ENCODE assay signal across 8 mouse cellular contexts in genomic region chr6:53854971-53855856, GRCm38 (mm10). TPM values are rescaled to one million over a fixed set of nuclear protein-coding genes. Genes with fewer than 3 reads are reported as not detected.
A peak's percentile ranks its signal among the peaks of the same experiment; 100 is the strongest.
DNase-seq lines count a peak whose midpoint lies in the region; ATAC-seq and TF ChIP-seq lines count a peak whose summit lies in the region.

No protein-coding gene starts in this region.

- peak; percentile 67; the same call in 1 of the 2 replicates for ATAC-seq in embryonic facial prominence, embryonic 14.5 days (ENCODE audit: low read depth)
- peak; percentile 82 for ATAC-seq in limb, embryonic 14.5 days (ENCODE audit: low FRiP score, low read depth)

- no peaks in the 10 kb centered on the region for H3K36me3 ChIP-seq in embryonic facial prominence, embryonic 14.5 days (ENCODE audit: control insufficient read depth, insufficient read depth, low read length)
- no peaks in the 10 kb centered on the region for H3K36me3 ChIP-seq in limb, embryonic 14.5 days (ENCODE audit: control insufficient read depth, insufficient read depth, low read length)
- no peaks in the 10 kb centered on the region for H3K36me3 ChIP-seq in heart, embryonic 10.5 days

- no peak overlapping the region for H3K4me3 ChIP-seq in cerebellum, adult 2 months (replicated peaks; ENCODE audit: insufficient read depth, low read depth, low read length)
- H3K4me3 ChIP-seq in embryonic facial prominence, embryonic 14.5 days (ENCODE audit: low read depth, low read length): no peak overlapping the region
- no peak overlapping the region for H3K4me3 ChIP-seq in limb, embryonic 14.5 days (replicated peaks; ENCODE audit: low read length)
- H3K4me3 ChIP-seq in heart, embryonic 10.5 days: no peak overlapping the region

- H3K9ac ChIP-seq in embryonic facial prominence, embryonic 14.5 days (ENCODE audit: low read depth, low read length): no peak overlapping the region
- no peak overlapping the region for H3K9ac ChIP-seq in limb, embryonic 14.5 days (ENCODE audit: low read depth, low read length, severe bottlenecking)

- no peak for TF ChIP-seq CTCF in cerebellum, adult 2 months (IDR thresholded peaks at IDR 0.05; ENCODE audit: borderline replicate concordance, insufficient read depth, low read depth, low read length)

- peak in 1 of 2 experiments; percentile 15 for DNase-seq in cerebellum, adult 2 months
- DNase-seq in cerebellum, postnatal 36 days: no peak
- peak; percentile 49 for DNase-seq in left cerebral cortex, postnatal 4 days
- DNase-seq in left cerebral cortex, adult 9 months (ENCODE audit: low spot score in 2 of 2): no peak
- peak; percentile 80 for DNase-seq in embryonic facial prominence, embryonic 14.5 days (ENCODE audit: low spot score)
- DNase-seq in limb, embryonic 14.5 days (ENCODE audit: low spot score): peak; percentile 82
- DNase-seq in spleen, postnatal 36 days (ENCODE audit: low spot score in 2 of 2): no peak
- DNase-seq in heart, embryonic 10.5 days (ENCODE audit: low spot score): no peak

- no peak overlapping the region for H3K4me2 ChIP-seq in embryonic facial prominence, embryonic 14.5 days (ENCODE audit: low read depth, low read length)
- no peak overlapping the region for H3K4me2 ChIP-seq in limb, embryonic 14.5 days (replicated peaks; ENCODE audit: low read depth, low read length, severe bottlenecking)

- H3K4me1 ChIP-seq in cerebellum, adult 2 months (ENCODE audit: control insufficient read depth, insufficient read depth, low read length): no peaks in the 10 kb centered on the region; the same call in 1 of the 2 replicates
- H3K4me1 ChIP-seq in embryonic facial prominence, embryonic 14.5 days (ENCODE audit: control insufficient read depth, insufficient read depth, low read length): peaks cover 41% of the 10 kb centered on the region
- H3K4me1 ChIP-seq in limb, embryonic 14.5 days (ENCODE audit: control insufficient read depth, insufficient read depth, low read length): peaks cover 16% of the 10 kb centered on the region
- H3K4me1 ChIP-seq in heart, embryonic 10.5 days: no peaks in the 10 kb centered on the region

- H3K9me3 ChIP-seq in embryonic facial prominence, embryonic 14.5 days (ENCODE audit: control insufficient read depth, low read length): no peaks in the 10 kb centered on the region
- H3K9me3 ChIP-seq in limb, embryonic 14.5 days (ENCODE audit: control insufficient read depth, low read length): no peaks in the 10 kb centered on the region
- H3K9me3 ChIP-seq in heart, embryonic 10.5 days: no peaks in the 10 kb centered on the region

- no peaks in the 10 kb centered on the region for H3K27me3 ChIP-seq in cerebellum, adult 2 months (ENCODE audit: control insufficient read depth, insufficient read depth, low read length)
- H3K27me3 ChIP-seq in embryonic facial prominence, embryonic 14.5 days (replicated peaks; ENCODE audit: control insufficient read depth, insufficient read depth, low read length): no peaks in the 10 kb centered on the region
- no peaks in the 10 kb centered on the region for H3K27me3 ChIP-seq in limb, embryonic 14.5 days (ENCODE audit: control insufficient read depth, insufficient read depth, low read length)
- H3K27me3 ChIP-seq in heart, embryonic 10.5 days (ENCODE audit: insufficient read depth, poor library complexity, severe bottlenecking): no peaks in the 10 kb centered on the region

- intact Hi-C loops in left cerebral cortex, postnatal 4 days (cut with DNase I): no loop called here

- 70% methylated on average over 12 of the region's 12 CpGs for WGBS in cerebellum, adult 2 months
- 64% methylated on average over 12 of the region's 12 CpGs for WGBS in embryonic facial prominence, embryonic 14.5 days
- 68% methylated on average over 12 of the region's 12 CpGs for WGBS in limb, embryonic 14.5 days
- 87% methylated on average over 12 of the region's 12 CpGs for WGBS in heart, embryonic 10.5 days

- peak overlapping the region; percentile 30; the same call in 1 of the 2 replicates for H3K27ac ChIP-seq in cerebellum, adult 2 months (ENCODE audit: insufficient read depth, low read length)
- peak overlapping the region; percentile 63 for H3K27ac ChIP-seq in embryonic facial prominence, embryonic 14.5 days (replicated peaks; ENCODE audit: low read depth, low read length)
- peak overlapping the region; percentile 39 for H3K27ac ChIP-seq in limb, embryonic 14.5 days (replicated peaks; ENCODE audit: low read depth, low read length)
- no peak overlapping the region for H3K27ac ChIP-seq in heart, embryonic 10.5 days

- TF ChIP-seq POLR2A in cerebellum, adult 2 months (IDR thresholded peaks at IDR 0.05; ENCODE audit: borderline replicate concordance, insufficient read depth, low read length): no peak
- TF ChIP-seq POLR2A in limb, embryonic 14.5 days (IDR thresholded peaks at IDR 0.05; ENCODE audit: borderline replicate concordance, extremely low read depth, insufficient read depth, insufficient read length): no peak

RNA-seq across cellular contexts. Expression of gene Tril, which starts 34.6 kb away (rescaled TPM):
- polyA plus RNA-seq in cerebellum, adult 2 months (2012; rRNA removed): 41.9 and 45.2 TPM in 2 replicates
- 10 to 100 TPM; 32.0 to 38.3 TPM for total RNA-seq in left cerebral cortex, postnatal 4 days (2021)
- polyA plus RNA-seq in embryonic facial prominence, embryonic 14.5 days (2014; fragmentation: Nextera tagmentation; extraction: Ambion mirVana): 27.0 and 35.9 TPM in 2 replicates
- polyA plus RNA-seq in limb, embryonic 14.5 days (2012; rRNA removed): 68.1 and 102 TPM in 2 replicates
- polyA plus RNA-seq in limb, embryonic 14.5 days (2014; fragmentation: Nextera tagmentation; extraction: Ambion mirVana): 70.0 and 90.7 TPM in 2 replicates
- 7.5 and 15.3 TPM in 2 replicates for polyA plus RNA-seq in heart, embryonic 10.5 days (2016; fragmentation: Nextera tagmentation; extraction: Ambion mirVana)

Comparison
In these comparisons a context has a peak if more than half of its experiments do, and no peak if none do; other contexts are left out.
1. DNase-seq: peak in left cerebral cortex, postnatal 4 days (single experiment), embryonic facial prominence, embryonic 14.5 days (single experiment) and limb, embryonic 14.5 days (single experiment); none in cerebellum, postnatal 36 days (0 of 2), left cerebral cortex, adult 9 months (0 of 2), spleen, postnatal 36 days (0 of 2) and heart, embryonic 10.5 days (single experiment).